ENCODE assay signal across 12 mouse cellular contexts in genomic region chr10:128921251-128921650, GRCm38 (mm10). TPM values are rescaled to one million over a fixed set of nuclear protein-coding genes. Genes with fewer than 3 reads are reported as not detected.
DNase-seq lines count a peak whose midpoint lies in the region; ATAC-seq and TF ChIP-seq lines count a peak whose summit lies in the region.
"Had no signal": no experiment of that assay in that cellular context is flagged by ENCODE, and none has a peak within 500 bp of the region (broad histone marks: within the 10 kb centered on the region; RNA-seq: fewer than 3 reads in every experiment).

No protein-coding gene starts in this region.

- ATAC-seq in hindbrain, embryonic 11.5 days (ENCODE audit: low FRiP score), result no peak
- ATAC-seq in intestine, embryonic 15.5 days, result no peak

- H3K4me1 ChIP-seq in hindbrain, embryonic 10.5 days (replicated peaks), result peaks cover 60% of the 10 kb centered on the region
- peaks cover 2% of the 10 kb centered on the region; the same call in 1 of the 2 replicates for H3K4me1 ChIP-seq in hindbrain, embryonic 11.5 days (replicated peaks; ENCODE audit: control insufficient read depth, insufficient read depth, low read length)
- peaks cover 0 to 17% of the 10 kb centered on the region in 2 experiments; a peak in 2 of 4 replicates for H3K4me1 ChIP-seq in ES-E14 (ENCODE audit: control insufficient read depth in 2 of 2, insufficient read depth in 2 of 2, low read length in 2 of 2, poor library complexity in 1 of 2)
- peaks cover 41% of the 10 kb centered on the region for H3K4me1 ChIP-seq in intestine, embryonic 15.5 days (replicated peaks)

- no peak for DNase-seq in hindbrain, embryonic 10.5 days (ENCODE audit: low spot score)
- DNase-seq in hindbrain, embryonic 11.5 days (ENCODE audit: low spot score), result no peak
- peak; percentile 34 for DNase-seq in 3134 (ENCODE audit: extremely low read depth, insufficient read length, low spot score)
- DNase-seq in ES-E14 (ENCODE audit: low read depth, low spot score), result no peak
- no peak for DNase-seq in adrenal gland, adult 2 months
- no peak for DNase-seq in adrenal gland, postnatal 25 days
- DNase-seq: cerebellum, adult 18-20 months; thymus, postnatal 25 days had no signal

- no peak overlapping the region for H3K27ac ChIP-seq in hindbrain, embryonic 10.5 days
- H3K27ac ChIP-seq in hindbrain, embryonic 11.5 days (ENCODE audit: low read depth, low read length), result no peak overlapping the region
- H3K27ac ChIP-seq in ES-E14 (ENCODE audit: insufficient read depth, low read depth, low read length, poor library complexity, severe bottlenecking), result no peak overlapping the region
- H3K27ac ChIP-seq in intestine, embryonic 15.5 days, result peak overlapping the region; percentile 55; the same call in 1 of the 2 replicates
- H3K27ac ChIP-seq: neural tube, embryonic 13.5 days had no signal

- H3K4me2 ChIP-seq in hindbrain, embryonic 11.5 days (replicated peaks; ENCODE audit: low read depth, low read length), result no peak overlapping the region; the same call in 1 of the 2 replicates
- H3K4me2 ChIP-seq in intestine, embryonic 15.5 days (replicated peaks), result peak overlapping the region; percentile 63; the same call in 1 of the 2 replicates

- no peak overlapping the region for H3K9ac ChIP-seq in hindbrain, embryonic 11.5 days (ENCODE audit: low read depth, low read length)
- peak overlapping the region; percentile 13; the same call in 1 of the 2 replicates for H3K9ac ChIP-seq in ES-E14 (ENCODE audit: insufficient read depth, low read depth, low read length, poor library complexity, severe bottlenecking)
- no peak overlapping the region for H3K9ac ChIP-seq in intestine, embryonic 15.5 days
- H3K9ac ChIP-seq: neural tube, embryonic 13.5 days had no signal

- WGBS in hindbrain, embryonic 10.5 days, result 63% methylated on average over 1 of the region's 1 CpGs
- WGBS in hindbrain, embryonic 11.5 days, result 59% methylated on average over 1 of the region's 1 CpGs
- 55% methylated on average over 1 of the region's 1 CpGs for WGBS in intestine, embryonic 15.5 days

- peak overlapping the region; percentile 6; the same call in 1 of the 2 replicates for H3K4me3 ChIP-seq in hindbrain, embryonic 10.5 days
- H3K4me3 ChIP-seq in hindbrain, embryonic 11.5 days (ENCODE audit: low read depth, low read length), result no peak overlapping the region
- H3K4me3 ChIP-seq in ES-E14 (ENCODE audit: insufficient read depth in 1 of 2, low read depth in 1 of 2, low read length in 2 of 2, poor library complexity in 1 of 2, severe bottlenecking in 1 of 2), result no peak overlapping the region
- H3K4me3 ChIP-seq in intestine, embryonic 15.5 days (replicated peaks), result no peak overlapping the region

- in situ Hi-C loops in ES-E14 (cut with MboI; ENCODE audit: low sequenced_read_pairs in 2 of 2, unreplicated experiment in 2 of 2), result no loop called here

- H3K9me3 ChIP-seq in hindbrain, embryonic 10.5 days, result no peaks in the 10 kb centered on the region
- no peaks in the 10 kb centered on the region for H3K9me3 ChIP-seq in hindbrain, embryonic 11.5 days (ENCODE audit: control insufficient read depth, low read length)
- H3K9me3 ChIP-seq in ES-E14 (ENCODE audit: control insufficient read depth, insufficient read depth, low read depth, low read length), result no peaks in the 10 kb centered on the region
- no peaks in the 10 kb centered on the region for H3K9me3 ChIP-seq in intestine, embryonic 15.5 days
- H3K9me3 ChIP-seq: G1E; neural tube, embryonic 13.5 days had no signal

- H3K27me3 ChIP-seq in hindbrain, embryonic 10.5 days (ENCODE audit: insufficient read depth, poor library complexity, severe bottlenecking), result no peaks in the 10 kb centered on the region
- H3K27me3 ChIP-seq in hindbrain, embryonic 11.5 days (ENCODE audit: control insufficient read depth, insufficient read depth, low read length), result no peaks in the 10 kb centered on the region
- no peaks in the 10 kb centered on the region for H3K27me3 ChIP-seq in intestine, embryonic 15.5 days (replicated peaks)
- H3K27me3 ChIP-seq: neural tube, embryonic 13.5 days had no signal

- peaks cover 26% of the 10 kb centered on the region for H3K36me3 ChIP-seq in hindbrain, embryonic 10.5 days
- H3K36me3 ChIP-seq in hindbrain, embryonic 11.5 days (ENCODE audit: control insufficient read depth, insufficient read depth, low read length), result no peaks in the 10 kb centered on the region
- peaks cover 10% of the 10 kb centered on the region for H3K36me3 ChIP-seq in ES-E14 (ENCODE audit: control insufficient read depth, insufficient read depth, low read length, poor library complexity, severe bottlenecking)
- H3K36me3 ChIP-seq in intestine, embryonic 15.5 days, result peaks cover 15% of the 10 kb centered on the region

TF ChIP-seq in ES-E14, 5 proteins besides CTCF, POLR2A, EP300 and RAD21:
- TF ChIP-seq MAFK (IDR thresholded peaks at IDR 0.05; ENCODE audit: insufficient read depth, low read depth, low read length) (no peak), CHD2 (IDR thresholded peaks at IDR 0.05; ENCODE audit: low read depth, low read length) (no peak), ZC3H11A (IDR thresholded peaks at IDR 0.05; ENCODE audit: borderline replicate concordance, low read depth, low read length) (no peak), HCFC1 (IDR thresholded peaks at IDR 0.05; ENCODE audit: borderline replicate concordance, insufficient read depth, low read length) (no peak), ZNF384 (IDR thresholded peaks at IDR 0.05; ENCODE audit: low read depth, low read length) (no peak)
TF ChIP-seq in ES-E14: peak in this region for 0.

RNA-seq across cellular contexts. Expression of gene Rdh5, which starts 1.4 kb away (rescaled TPM):
- 15.8 and 18.7 TPM in 2 replicates for polyA plus RNA-seq in hindbrain, embryonic 10.5 days (2016; fragmentation: Nextera tagmentation; extraction: Ambion mirVana)
- 11.6 and 12.1 TPM in 2 replicates for polyA plus RNA-seq in hindbrain, embryonic 11.5 days (2014; fragmentation: Nextera tagmentation; extraction: Ambion mirVana)
- total RNA-seq in ES-E14 (2012; rRNA removed), result 3.9 and 6.8 TPM in 2 replicates
- polyA plus RNA-seq in intestine, embryonic 15.5 days (2015; fragmentation: Nextera tagmentation; extraction: Ambion mirVana), result 11.7 and 12.0 TPM in 2 replicates
- total RNA-seq in adrenal gland, adult 2 months (2021), result 10 to 100 TPM; 11.2 to 15.9 TPM
- 24.3 and 29.3 TPM in 2 replicates for polyA plus RNA-seq in adrenal gland, adult 2 months (2012; rRNA removed)
- 7.7 and 15.9 TPM in 2 replicates for total RNA-seq in adrenal gland, postnatal 25 days (2021)

RNA-seq across cellular contexts. Expression of gene Bloc1s1, which starts 2.6 kb away (rescaled TPM):
- polyA plus RNA-seq in hindbrain, embryonic 10.5 days (2016; fragmentation: Nextera tagmentation; extraction: Ambion mirVana), result 229 and 285 TPM in 2 replicates
- 260 and 269 TPM in 2 replicates for polyA plus RNA-seq in hindbrain, embryonic 11.5 days (2014; fragmentation: Nextera tagmentation; extraction: Ambion mirVana)
- total RNA-seq in ES-E14 (2012; rRNA removed), result 71.2 and 90.0 TPM in 2 replicates
- polyA plus RNA-seq in intestine, embryonic 15.5 days (2015; fragmentation: Nextera tagmentation; extraction: Ambion mirVana), result 194 and 203 TPM in 2 replicates
- 100 to 1,000 TPM; 174 to 223 TPM for total RNA-seq in adrenal gland, adult 2 months (2021)
- polyA plus RNA-seq in adrenal gland, adult 2 months (2012; rRNA removed), result 99.2 and 115 TPM in 2 replicates
- 189 and 195 TPM in 2 replicates for total RNA-seq in adrenal gland, postnatal 25 days (2021)

RNA-seq across cellular contexts. Expression of gene Itga7, which starts 12.4 kb away (rescaled TPM):
- polyA plus RNA-seq in hindbrain, embryonic 10.5 days (2016; fragmentation: Nextera tagmentation; extraction: Ambion mirVana), result 3.7 and 4.0 TPM in 2 replicates
- 1.7 and 3.0 TPM in 2 replicates for polyA plus RNA-seq in hindbrain, embryonic 11.5 days (2014; fragmentation: Nextera tagmentation; extraction: Ambion mirVana)
- 10.1 and 17.6 TPM in 2 replicates for total RNA-seq in ES-E14 (2012; rRNA removed)
- 2.9 and 3.8 TPM in 2 replicates for polyA plus RNA-seq in intestine, embryonic 15.5 days (2015; fragmentation: Nextera tagmentation; extraction: Ambion mirVana)
- total RNA-seq in adrenal gland, adult 2 months (2021), result 10 to 100 TPM in 1 of 2 experiments, 1 to 10 TPM in 1; 8.4 to 25.6 TPM
- 19.6 and 32.5 TPM in 2 replicates for polyA plus RNA-seq in adrenal gland, adult 2 months (2012; rRNA removed)
- total RNA-seq in adrenal gland, postnatal 25 days (2021), result 9.6 and 10.2 TPM in 2 replicates

RNA-seq across cellular contexts. Expression of gene Cd63, which starts 20.5 kb away (rescaled TPM):
- 240 and 253 TPM in 2 replicates for polyA plus RNA-seq in hindbrain, embryonic 10.5 days (2016; fragmentation: Nextera tagmentation; extraction: Ambion mirVana)
- polyA plus RNA-seq in hindbrain, embryonic 11.5 days (2014; fragmentation: Nextera tagmentation; extraction: Ambion mirVana), result 215 and 216 TPM in 2 replicates
- total RNA-seq in ES-E14 (2012; rRNA removed), result 158 and 226 TPM in 2 replicates
- 708 and 725 TPM in 2 replicates for polyA plus RNA-seq in intestine, embryonic 15.5 days (2015; fragmentation: Nextera tagmentation; extraction: Ambion mirVana)
- total RNA-seq in adrenal gland, adult 2 months (2021), result 100 to 1,000 TPM; 279 to 433 TPM
- 38.2 and 44.2 TPM in 2 replicates for polyA plus RNA-seq in adrenal gland, adult 2 months (2012; rRNA removed)
- 238 and 302 TPM in 2 replicates for total RNA-seq in adrenal gland, postnatal 25 days (2021)

RNA-seq across cellular contexts. Expression of gene Gdf11, which starts 29.7 kb away (rescaled TPM):
- 8.9 and 11.1 TPM in 2 replicates for polyA plus RNA-seq in hindbrain, embryonic 10.5 days (2016; fragmentation: Nextera tagmentation; extraction: Ambion mirVana)
- polyA plus RNA-seq in hindbrain, embryonic 11.5 days (2014; fragmentation: Nextera tagmentation; extraction: Ambion mirVana), result 10.5 and 11.5 TPM in 2 replicates
- 3.1 and 4.6 TPM in 2 replicates for total RNA-seq in ES-E14 (2012; rRNA removed)
- polyA plus RNA-seq in intestine, embryonic 15.5 days (2015; fragmentation: Nextera tagmentation; extraction: Ambion mirVana), result 3.5 and 3.9 TPM in 2 replicates
- total RNA-seq in adrenal gland, adult 2 months (2021), result 1 to 10 TPM; 1.8 to 2.3 TPM
- polyA plus RNA-seq in adrenal gland, adult 2 months (2012; rRNA removed), result 0.55 and 0.99 TPM in 2 replicates
- 1.5 and 1.9 TPM in 2 replicates for total RNA-seq in adrenal gland, postnatal 25 days (2021)
- total RNA-seq: megakaryocyte progenitor cell, adult 5-6 weeks had no signal
